Mouse (Mus musculus) thymus, postnatal 10 days (tissue): ENCODE data around the gene Tor1b.

Experiments used
- DNase-seq, 2 experiments: peaks; one replicate each; pipeline ENCODE4 v3.0.0; 2021; ENCODE audit warnings: low spot score in 2 of 2

Gene Tor1b

DNA sequence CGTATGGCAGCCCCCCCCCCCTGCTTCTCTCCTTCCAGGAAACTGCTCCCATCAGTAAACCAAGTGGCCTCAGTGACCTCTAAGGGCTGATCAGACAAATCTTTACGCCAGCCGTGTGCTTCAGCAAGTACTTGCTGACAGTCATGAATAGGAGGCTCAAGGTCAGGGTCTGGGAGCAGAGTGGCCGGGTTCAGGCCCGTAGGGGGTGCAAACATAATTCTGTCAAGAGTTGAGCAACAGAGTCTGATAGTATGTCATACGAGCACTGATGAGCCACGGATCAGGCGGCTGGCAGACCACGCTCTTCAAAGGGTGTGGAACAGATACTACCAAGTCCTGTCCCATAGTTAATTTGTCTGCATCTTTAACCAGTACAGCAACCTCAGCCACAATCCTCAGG lies 37.5 kb downstream of the Tor1b start:
- no peak for DNase-seq

DNA sequence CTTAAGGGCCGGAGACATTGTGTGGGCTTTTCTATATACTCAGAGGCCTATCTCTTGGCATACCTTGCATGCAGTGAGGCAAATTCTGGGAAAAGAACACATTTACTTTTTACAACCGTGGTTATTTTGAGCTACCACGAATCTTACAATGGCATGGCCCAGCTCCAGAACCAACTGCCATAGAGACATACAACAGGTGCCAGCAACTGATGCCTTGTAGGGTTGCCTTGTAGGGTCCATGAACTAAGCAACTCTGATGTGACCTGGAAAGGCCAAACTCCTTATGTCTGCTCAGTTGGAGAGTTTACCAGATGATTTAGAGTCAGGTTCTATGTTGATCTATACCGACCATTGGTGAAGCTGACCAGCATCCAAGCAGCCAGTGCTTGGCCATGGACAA lies 42.1 kb downstream of the Tor1b start:
- no peak for DNase-seq

DNA sequence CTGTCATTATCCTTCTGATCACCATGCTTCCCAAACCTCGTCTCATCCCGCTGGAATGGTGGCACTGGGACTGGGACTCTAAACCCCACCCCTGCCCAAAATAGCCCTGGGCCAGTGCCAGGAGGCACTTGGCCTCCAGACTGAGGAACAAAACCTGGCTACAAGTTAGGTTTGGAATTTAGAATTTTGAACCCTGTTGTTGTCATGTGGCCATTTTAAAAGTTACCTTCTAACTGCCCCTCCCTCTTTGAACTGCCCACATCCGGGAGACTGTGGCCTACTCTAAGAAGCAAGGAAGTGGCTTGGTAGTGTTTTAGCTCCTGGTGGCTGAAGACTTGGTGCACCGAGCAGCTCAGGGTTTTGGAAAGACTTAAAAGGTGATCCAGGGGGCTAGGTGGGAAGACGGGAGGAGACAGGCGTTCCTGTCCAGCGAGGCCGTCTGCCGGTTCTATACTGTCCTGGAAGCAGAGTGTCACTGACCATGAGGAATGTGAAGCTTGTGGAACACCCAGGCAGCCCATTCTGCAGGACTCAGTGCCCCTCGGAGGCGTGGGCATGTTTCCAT lies 42.8 kb downstream of the Tor1b start:
- DNase-seq = no peak

DNA sequence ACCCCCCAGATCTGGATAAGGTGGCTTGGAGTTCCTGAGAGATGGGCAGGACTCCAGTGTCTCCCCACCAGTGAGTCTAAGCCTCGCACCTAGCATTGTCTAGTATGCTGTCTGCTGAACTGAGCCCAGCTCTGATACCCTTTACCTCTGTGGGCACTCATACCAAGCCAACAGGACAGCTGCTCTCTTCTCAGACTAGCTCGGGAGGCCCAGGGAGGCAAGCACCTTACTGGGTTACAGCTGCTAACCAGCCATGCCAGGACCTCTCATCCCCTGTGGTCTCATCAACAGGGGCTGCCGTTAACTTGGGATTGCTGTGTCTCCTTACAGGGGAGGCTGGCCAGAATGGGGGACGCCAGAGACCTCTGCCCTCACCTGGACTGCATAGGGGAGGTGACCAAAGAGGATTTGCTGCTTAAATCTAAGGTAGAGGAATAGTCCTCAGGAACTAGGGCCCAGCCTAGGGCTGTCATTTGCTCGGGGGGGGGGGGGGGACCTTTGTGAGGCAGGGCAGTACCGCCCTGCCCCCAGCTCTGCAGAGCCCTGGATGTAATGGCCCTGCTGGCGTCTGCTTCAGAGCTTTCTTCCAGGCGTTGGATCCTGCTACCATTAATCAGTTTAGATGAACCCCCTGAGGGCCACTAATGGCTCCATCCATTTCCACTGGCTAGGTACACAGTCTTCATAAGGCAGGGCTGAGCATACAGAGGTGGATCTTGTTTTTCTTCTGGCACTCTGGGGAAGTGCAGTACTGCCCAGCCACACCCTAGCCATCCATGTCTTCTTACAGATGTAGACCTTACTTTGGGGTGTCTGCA lies 45.9 kb downstream of the Tor1b start:
- no peak for DNase-seq

DNA sequence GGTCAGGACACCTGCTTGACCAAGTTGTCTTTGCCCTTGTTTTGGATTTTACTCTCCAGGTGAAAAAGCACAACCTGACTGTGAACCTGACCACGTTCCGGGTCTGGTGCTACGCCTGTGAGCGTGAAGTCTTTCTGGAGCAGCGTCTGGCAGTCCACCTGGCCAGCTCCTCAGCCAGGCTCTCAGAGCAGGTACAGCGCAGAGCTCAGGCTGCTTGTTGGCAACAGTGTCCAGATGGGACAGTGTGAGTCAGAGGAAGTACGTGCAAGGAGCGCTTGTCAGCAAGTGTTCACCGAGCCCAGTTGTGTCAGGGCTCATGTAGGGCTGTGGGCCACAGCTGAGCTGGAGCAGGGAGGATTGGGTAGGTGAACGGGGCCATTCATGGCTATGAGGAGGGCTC lies 50.1 kb downstream of the Tor1b start:
- no peak for DNase-seq

DNA sequence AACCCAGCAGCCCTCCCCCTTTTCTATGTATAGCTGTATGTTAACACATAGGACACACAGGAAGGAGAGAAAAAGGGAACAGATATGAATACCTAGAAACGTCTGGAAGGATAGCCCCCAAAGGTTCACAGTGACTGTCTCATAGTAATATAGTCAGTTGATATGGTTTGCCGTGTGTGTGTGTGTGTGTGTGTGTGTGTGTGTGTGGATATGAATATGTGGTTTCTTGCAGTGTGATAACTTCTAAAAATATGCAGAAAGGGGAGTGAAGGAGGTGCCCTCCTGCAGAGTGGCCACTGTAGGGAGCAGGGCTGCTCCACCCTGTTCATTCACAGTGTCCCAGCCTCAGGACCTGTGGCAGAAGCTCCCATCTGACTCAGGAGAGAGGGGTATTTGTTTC lies 52.7 kb downstream of the Tor1b start:
- no peak for DNase-seq

DNA sequence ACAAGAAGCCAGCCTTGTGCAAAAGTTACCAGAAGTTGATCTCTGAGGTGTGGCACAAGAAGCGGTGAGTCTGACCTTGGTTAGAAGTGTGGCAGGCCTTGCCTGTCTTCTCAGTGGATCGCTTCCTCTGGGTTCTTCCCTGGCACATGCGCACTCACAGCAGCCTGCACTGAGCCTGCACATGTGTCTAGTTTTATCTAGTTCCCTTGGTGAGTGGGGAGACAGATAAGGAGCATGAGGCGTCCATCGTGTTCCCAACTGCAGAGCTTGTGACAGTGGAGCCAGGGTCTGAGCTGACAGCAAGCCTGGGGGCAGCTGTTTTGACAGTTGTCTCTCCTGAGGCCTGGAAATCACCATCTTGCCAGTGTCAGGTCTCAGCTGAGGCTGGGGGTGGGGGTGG lies 53.7 kb downstream of the Tor1b start:
- DNase-seq = no peak

DNA sequence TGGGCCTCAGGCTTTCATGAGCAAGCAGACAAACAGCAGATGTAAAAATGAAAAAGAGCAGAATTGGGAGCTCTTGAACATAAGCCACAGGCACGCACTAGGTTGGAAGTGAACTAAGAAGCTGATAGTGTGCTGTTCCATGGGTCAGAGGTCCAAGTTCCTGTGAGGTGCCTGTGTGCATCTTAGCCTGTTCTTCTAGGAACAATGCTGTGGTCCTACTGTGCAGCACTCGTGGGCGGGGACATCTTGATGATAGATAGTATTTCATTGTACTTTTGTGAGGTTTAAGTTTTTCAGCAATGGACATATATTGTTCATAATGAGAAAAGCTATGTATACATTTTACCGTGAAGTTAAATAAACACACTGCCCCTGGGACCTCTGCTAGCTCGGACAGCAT lies 54.4 kb downstream of the Tor1b start:
- no peak for DNase-seq
